Mouse (Mus musculus) heart, postnatal 36 days (tissue): Measurements from ENCODE around the gene Col4a1. TPM values are rescaled to one million over a fixed set of nuclear protein-coding genes. Genes with fewer than 3 reads are reported as not detected.

Source experiments
- DNase-seq, 2 experiments: peaks; one replicate each; pipeline ENCODE4 v3.0.0; 2021 to 2022
- intact Hi-C: fragments of 180-260 bp; cut with DNase I; formaldehyde crosslinking; loops from one replicate; pipeline ENCODE4 v1.15.1; 2025
- total RNA-seq, 2 experiments: library from RNA; stranded (reverse); gene quantifications; 2 replicates each; pipeline ENCODE4 v1.2.3; 2021

Col4a1 gene
- 100 to 1,000 TPM; 371 to 526 TPM for total RNA-seq

DNA sequence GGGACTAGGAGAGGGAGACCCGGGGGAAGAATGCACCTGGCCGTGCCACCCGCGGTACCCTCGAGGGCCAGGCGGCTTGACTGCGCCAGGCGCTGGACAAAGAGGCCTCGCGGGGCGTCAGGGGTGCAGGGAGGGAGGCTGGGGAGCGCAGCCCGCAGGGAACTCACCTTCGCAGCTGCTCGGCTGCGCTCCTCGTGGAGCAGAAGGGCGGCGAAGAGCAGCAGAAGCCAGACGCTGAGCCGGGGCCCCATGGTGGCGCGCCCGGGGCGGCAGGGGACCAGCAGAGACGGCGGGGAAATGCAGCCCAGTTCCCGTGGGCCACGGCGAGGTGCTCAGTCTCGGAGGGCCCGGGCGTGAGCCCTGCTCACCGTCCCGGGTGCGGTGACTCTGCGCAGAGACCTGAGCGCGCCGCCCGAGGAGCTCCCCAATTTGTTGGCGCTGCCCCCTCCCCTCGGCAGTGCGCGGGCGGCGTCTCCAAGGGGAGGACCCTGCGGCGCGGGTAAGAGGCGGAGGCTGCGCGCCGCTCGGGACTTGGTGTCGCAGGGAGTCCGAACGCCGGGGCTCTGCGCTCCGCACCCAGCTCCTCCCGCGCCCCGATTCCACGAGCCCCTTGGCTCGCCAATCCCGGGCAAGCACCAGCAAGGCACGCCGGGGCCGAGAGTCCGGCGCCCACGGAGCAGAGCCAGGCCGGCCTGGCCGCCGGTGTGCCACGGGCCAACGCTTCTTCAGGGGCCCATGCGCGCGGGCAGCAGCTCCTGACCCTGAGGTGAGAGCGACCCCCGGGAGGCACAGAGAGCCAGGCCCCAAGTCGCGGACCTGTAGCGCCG, at the start of gene Col4a1, which contains the start of gene Col4a2:
Gene Col4a1, minus strand, starts transcription at position 478 of the 827 bp plus-strand sequence.
Gene Col4a2, plus strand, starts transcription at position 457 of the 827 bp plus-strand sequence.
- peak; percentile 80 to 86 for DNase-seq
- intact Hi-C loops: loop anchor here (1.0 to 2.0 kb wide), 2 partner anchors 10 to 60 kb away; no protein-coding TSS in a partner anchor

DNA sequence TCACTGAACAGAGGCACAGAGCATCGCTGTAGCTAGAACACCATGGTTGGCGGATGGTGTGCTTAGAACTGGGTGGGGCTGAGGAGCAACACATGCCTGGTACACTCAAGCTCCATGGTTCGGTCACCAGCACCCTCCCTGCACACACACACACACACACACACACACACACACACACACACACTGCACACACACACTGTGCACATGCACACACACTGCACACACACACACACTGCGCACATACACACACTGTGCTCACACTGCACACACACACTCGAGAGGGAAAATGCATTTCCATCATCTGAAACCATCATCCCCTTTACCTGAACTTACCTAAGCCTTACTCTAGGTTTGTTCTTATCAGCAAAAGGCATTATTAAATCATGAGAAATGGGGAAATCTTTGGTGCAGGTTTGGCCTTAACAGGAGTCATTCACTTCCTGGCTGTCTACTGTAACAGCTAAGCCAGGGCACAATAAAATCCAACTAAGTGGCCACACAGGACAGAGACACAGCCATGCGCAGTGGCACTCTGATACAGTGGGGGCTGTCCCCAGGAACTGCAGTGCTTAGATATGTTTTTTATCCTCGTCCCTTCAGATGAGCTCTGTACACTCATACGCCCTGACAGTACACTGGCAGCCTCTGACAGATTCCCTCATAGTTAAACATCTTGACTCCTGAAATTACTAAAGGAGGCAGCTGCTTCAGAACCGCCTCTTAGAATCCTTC, 49.1 kb upstream of the Col4a1 start:
- DNase-seq: no peak
- intact Hi-C loops: no loop called here

DNA sequence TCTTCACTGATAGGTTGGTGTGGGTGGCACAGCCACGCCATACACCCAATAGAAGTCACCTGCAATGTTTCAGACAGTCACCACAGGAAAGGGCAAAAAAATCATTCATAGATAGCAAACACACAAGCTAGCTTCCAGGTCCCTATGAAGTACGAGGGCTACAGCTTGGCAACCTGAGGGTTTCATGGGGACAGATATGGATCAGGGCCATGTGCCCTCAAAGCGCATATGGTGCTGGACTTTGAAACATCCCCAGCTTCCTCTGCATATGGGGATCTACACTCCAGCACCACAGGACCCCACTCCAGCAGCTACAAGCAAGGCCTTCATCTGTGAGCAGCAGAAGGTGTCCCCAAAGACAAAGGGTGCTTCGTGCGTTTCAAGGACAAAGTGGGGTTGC, 47.2 kb upstream of the Col4a1 start:
- DNase-seq: no peak
- intact Hi-C loops: no loop called here

DNA sequence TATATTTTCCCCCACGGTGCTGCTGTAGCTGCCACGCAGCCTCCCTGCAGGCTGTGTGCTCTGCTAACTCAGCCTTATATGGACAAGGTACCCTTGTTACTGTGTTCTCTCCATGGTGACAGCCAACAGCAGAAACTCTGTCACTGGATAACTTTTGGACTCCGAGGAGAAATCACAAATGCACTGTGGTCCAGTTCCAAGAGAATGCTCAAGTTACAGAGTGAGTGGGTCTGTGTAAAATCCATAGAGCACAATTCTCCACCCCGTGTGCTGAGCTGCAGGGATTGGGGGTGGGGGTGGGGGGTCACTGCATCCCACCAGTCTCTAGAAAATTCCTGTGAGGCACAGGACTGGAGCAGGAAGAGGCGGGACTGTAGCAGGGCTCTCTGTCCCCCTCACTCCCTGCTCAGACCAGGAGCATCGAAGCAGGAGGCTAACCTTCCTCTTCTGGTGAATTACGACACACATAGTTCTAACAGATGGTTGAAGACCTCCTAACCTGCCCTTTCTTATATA, 45.4 kb upstream of the Col4a1 start:
- DNase-seq: no peak
- intact Hi-C loops: no loop called here

DNA sequence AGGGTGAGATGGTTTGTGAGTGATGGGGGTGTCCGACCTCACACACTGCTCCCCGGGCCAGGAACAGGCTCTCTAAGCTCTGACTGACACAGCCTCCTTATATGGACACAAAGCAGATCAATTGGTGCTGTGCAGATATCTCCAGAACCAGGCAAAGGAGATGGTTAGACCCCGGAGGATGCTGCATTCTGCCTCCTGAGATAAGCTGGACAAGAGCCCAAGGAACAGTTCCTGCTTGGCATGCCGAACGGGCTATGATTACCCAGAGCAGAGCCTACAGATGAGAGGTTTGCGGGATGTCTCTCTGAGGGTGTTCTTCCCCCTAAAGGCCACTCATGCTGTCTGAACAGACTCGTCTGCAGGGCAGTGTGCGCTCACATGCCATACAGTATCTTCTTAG, 44.1 kb upstream of the Col4a1 start:
- intact Hi-C loops: no loop called here
- DNase-seq: no peak

DNA sequence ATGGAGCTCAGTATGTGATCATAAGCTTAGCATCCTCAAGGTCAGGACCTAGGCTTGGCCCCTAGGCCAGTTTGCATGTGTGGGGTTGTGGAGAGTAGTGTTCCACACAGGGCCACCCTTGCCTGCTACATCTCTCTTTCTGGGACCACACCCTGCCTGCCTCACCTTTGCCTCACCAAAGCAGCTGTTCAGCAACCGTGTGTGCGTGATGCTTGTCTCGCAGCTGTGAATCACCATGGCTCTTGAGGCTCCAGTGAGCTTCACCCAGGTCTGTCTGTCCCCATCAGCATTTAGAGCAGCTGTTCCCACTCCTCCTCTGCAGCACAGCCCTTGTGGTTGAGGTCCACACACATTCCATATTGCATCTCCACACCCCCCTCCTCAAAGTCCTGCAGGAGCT, 43.3 kb upstream of the Col4a1 start:
- intact Hi-C loops: no loop called here
- DNase-seq: no peak

DNA sequence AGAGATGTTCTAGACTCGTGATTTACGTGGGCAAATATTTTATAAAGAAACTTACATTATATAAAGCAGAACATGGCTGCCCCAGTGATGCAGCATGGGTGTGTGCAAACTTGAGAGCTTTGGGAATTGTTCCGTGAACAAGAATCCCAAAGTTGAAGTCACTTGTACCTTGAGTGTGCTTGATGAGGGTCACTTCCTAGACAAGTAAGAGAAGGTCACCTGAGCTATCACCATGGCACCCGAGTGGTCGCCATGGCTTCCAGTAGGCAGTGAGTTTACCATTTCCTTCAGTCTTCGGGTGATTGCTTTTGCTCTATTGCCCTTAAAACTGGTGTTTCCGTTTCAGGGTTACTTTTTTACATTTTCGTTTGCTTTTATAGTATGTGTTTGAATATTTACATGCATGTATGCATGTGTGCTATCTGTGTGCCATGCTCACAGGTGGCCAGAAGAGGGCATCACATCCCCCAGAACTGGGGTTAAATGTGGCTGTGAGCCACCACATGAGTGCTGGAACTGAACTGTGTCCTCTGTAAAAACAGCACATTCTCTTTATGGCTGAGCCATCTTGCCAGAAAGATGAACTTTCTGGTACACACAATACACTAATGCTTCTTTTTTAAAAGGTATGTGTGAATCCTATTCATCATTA, 42.3 kb upstream of the Col4a1 start:
- DNase-seq: no peak
- intact Hi-C loops: no loop called here

DNA sequence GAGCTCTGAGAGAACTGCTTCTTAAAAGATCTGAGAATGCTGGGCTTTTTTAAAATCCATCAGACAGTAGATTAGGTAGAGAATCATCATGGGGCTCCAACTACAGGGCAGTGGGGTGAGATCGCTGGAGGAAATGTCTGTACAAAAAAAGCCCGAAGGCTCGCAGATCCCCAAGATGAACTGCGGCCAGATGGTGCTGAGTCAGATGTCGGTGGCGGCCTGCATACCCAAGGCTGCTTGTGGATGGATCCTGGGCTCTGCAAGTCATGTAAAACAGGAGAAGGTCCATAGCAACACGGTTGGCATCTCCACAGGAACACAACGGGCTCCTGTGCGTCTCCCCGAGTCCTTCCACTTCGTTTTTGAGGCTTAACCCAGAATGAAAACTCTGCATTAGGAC, 39.9 kb upstream of the Col4a1 start:
- intact Hi-C loops: no loop called here
- DNase-seq: no peak

DNA sequence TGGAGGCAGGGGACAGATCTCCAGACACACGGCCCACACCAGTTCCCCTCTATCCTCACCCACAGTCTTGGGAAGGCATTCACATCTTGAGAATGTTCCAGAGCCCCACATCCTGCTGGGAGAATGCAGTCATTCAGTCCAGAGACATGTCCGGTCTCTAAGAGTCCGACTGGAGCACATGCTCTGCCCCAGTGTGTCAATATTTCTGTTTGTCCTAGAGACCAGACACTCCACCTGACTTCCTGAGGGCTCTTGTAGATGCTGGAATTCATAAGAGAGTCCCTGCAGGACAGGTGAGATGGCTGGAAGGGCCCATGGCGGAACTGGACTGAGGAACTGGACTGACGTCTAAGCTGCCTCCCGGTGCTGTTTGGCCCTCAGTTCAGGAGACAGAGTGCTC, 38.7 kb upstream of the Col4a1 start:
- DNase-seq: no peak

DNA sequence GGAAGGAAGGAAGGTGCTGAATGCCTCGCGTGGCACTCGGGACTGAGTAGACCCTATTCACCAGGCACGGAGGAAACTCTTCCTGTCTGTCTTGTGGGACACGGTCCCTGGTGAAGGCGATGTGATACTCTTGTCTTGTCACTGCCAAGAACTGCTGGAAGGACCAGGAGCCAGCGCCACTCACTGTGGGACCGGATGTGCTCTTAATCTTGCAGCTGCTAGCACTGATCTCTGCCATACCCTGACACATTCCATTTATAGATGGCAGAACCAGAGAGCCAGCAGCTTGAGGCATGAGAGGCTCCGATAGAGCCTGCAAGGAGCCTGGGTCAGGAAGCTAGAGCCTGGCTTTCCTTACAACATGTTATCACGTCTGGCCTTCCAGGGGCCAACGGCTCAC, 36.0 kb upstream of the Col4a1 start:
- DNase-seq: peak in 1 of 2 experiments; percentile 55
- intact Hi-C loops: no loop called here

More for the DNA sequence above, 38.7 kb upstream of the Col4a1 start:
- intact Hi-C loops: no loop called here

DNA sequence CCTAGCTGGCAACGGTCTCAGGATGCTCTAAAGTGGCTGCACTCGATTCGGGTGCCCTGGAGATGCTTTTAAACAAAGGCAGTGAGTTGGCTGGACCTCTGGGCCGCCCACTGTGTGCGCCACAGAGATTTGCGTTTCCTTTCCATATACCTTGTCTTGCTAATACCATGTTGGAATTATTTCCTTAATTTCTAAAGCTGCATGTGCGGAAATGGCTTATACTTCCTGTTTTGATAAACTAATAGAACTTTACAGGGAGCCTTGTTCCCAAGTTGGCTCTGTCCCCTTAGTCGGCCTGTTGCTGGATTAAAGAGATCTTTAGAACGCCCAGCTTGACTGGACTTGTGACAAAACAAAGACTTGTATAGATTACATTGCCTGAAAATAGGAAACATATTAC, 35.1 kb upstream of the Col4a1 start:
- intact Hi-C loops: no loop called here
- no peak for DNase-seq

DNA sequence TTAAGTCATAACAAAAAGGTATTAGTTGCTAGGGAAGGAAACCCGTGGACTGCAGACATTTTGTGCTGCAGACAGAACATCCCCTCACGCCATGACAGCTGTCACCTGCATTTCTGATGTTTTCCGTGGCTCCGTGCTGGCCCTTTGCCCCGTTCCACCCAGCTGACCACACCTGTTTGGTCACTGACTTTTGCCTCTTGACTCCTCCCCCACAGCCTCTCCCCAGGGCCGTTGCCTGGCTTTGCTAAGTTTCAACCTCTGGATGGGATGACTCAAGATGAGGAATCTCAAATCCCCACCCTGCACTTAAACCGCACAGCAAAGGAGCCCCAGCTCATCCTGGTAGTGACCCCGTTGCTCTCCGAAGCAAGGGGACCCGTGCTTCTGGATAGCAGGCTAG, 33.6 kb upstream of the Col4a1 start:
- intact Hi-C loops: no loop called here
- DNase-seq: no peak

DNA sequence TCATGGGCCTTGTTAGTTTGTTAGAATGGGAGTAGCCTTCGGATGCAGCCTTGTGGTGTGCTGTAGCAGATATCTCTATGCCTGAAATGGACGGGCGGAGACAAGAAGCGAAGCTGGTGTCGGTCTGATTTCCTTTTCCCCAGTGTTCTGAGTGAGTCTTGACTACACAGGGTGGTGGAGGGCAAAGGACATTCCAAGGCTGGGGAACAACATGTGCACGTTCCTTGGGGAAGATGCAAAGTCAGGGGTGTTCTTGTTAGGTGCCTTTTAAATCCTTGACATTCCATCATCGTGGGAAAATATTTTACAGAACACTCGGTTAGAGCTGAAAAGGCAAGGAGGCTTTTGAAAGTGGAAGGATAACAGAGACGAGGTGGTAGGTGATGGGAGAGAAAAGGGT, 31.8 kb upstream of the Col4a1 start:
- DNase-seq: no peak
- intact Hi-C loops: no loop called here

DNA sequence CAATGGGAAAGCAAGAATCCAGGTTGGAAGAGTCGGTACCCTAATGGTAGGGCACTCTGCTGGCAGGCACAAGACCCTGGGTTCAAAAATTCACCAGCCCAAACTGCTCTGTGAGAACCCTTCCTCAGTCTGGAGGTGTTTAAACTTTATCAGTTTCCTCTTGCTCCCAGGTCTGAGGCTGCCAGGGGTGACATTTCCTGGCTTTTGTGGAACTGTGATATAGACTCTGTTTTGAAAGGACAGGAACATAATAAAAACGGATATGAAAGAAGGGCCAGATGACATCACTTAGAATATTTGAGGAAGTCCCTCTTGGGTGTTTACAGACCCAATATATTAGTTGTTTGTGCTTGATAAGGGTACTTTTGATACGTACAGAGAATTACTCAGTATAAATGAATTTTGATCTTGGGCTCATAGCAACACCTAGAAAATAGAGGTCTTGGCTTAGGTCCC, 28.5 kb upstream of the Col4a1 start:
- DNase-seq: no peak
- intact Hi-C loops: no loop called here

DNA sequence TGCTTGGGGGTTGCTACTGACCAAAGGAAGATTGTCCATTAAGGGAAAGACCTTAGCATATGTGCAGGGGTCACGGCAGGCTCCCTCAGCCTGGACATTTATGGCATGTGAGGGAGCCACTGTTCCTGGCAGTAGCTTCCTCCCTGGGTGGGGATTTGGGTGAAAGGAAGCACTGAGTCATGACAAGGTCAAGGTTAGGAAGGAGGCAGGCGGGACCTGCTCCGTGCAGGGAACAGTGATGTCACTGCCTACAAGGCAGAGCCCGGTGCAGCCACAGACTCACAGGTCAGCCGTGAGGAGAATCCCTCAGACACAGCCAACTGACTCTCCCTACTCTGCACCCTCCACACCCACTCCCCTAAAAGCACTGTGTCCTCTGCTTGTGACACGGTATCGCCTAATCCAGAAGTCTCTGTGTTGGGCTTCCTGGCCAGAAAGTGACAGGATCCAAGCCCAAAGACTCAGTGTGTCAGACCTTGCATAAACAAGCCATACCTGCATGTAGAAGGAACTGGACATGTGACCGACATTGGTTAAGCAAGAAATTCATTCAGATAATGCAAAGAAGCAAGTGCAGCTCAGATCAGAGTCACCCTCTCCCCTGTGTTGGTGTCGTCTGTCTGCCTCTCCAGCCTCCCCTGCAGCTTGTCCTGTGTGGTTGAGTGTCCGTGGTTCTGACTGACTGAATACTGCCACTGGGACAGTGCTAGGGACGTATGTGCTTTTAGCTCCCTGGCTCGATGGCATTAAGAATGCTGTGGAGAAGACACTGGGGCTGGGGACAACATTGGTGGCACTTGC, 27.9 kb upstream of the Col4a1 start:
- DNase-seq: peak; percentile 51 to 55
- intact Hi-C loops: no loop called here

DNA sequence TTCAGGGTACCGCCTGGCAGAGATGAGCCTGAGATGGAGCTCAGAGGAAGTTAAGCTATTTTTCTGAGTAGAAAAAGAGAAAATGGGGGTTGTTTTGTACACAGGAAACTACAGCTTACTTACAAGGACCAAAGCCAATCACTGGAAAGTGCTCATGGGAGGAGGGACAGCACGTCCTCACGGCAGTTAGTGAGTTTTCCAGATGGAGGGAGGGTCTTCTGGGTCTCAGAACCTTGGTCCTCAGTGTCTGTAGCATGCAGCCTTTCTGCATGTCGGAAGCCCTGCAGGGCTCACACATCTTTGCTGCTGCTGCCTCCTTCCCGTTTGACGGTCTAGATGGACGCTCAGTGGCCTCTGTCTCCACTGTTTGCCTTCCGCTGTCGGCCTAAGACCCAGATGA, 25.9 kb upstream of the Col4a1 start:
- no peak for DNase-seq

DNA sequence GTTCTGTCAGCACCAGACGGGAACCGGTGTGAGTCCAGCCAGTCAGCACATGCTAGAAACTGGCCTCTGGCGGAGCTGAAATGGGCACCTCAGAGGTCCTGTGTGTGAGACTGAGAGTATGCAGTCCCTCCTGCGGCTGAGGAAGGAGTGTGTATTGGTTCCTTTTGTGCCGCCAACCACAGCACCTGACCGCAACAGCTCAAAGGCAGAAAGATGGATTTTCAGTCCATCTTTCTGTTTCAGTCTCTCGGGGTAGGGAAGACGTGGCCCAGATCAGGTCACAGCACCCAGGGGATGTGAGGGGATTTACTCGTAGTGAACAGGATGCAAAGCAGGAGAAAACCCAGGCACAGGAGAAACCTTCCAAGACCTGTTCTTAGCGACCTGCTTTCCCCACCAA, 25.0 kb upstream of the Col4a1 start:
- intact Hi-C loops: loop anchor here (2.0 kb wide), 1 partner anchor 29 kb away; no protein-coding TSS in a partner anchor
- no peak for DNase-seq

More for the DNA sequence above, 25.9 kb upstream of the Col4a1 start:
- intact Hi-C loops: loop anchor here (2.0 kb wide), 1 partner anchor 28 kb away; no protein-coding TSS in a partner anchor

DNA sequence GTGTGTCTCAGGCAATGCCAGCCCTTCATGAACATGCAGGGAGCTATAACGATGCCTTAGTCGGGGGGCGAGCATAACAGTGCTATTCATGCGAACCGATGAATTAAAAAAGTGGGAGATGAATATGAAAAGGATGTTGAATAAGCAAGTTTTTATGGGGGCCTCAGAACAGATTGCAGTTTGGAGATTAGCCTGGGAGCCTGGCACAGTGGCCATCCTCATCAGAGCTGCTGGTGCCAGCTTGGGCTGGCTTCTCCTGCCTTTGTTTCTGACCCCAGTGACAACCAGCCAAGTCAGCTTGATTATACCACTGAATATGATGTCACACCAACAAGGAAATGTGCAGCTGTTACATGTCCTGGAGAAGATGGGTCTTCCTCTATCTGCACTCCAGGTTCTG, 23.7 kb upstream of the Col4a1 start:
- intact Hi-C loops: no loop called here
- no peak for DNase-seq

DNA sequence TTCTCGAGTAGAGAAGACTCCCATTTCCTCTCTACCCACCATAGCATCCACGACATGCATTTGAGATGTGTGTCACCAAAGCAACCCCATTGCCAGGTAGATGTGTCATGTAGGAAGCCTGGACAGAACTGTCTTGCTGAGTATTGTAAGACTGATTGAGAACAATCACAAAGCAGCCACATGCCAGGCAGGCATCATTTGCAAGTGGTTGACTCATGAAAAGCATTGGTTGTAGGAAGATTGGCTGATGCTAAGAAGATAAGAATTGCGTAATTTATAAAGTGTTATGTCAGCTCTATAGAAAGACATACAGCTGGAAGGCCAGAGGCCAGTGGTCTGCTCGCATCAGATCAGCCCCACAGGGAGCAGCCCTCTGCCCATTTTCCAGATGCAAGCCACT, 22.6 kb upstream of the Col4a1 start:
- DNase-seq: no peak
- intact Hi-C loops: no loop called here

DNA sequence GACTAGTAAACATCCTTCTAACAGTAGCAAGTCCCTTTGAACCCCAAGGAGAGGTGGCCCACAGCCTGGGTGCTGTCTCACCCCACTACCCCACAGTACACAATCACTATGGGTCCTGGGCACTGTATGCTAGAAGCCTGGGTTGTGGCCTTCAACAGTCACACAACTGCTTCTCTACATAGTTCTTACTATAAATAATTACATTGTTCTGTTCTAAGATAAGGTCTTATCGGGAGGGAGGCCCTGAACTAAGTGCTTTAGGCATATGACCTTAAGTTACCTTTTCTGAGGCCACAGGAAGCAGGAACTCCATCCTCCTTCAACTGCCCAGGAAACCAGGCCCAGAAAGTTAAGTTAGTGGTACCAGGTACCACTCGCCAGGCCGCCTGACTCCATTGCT, 21.9 kb upstream of the Col4a1 start:
- no peak for DNase-seq
- intact Hi-C loops: no loop called here
